Mouse (Mus musculus): ENCODE measurements around the gene Nrn1.

Nrn1 gene

DNA sequence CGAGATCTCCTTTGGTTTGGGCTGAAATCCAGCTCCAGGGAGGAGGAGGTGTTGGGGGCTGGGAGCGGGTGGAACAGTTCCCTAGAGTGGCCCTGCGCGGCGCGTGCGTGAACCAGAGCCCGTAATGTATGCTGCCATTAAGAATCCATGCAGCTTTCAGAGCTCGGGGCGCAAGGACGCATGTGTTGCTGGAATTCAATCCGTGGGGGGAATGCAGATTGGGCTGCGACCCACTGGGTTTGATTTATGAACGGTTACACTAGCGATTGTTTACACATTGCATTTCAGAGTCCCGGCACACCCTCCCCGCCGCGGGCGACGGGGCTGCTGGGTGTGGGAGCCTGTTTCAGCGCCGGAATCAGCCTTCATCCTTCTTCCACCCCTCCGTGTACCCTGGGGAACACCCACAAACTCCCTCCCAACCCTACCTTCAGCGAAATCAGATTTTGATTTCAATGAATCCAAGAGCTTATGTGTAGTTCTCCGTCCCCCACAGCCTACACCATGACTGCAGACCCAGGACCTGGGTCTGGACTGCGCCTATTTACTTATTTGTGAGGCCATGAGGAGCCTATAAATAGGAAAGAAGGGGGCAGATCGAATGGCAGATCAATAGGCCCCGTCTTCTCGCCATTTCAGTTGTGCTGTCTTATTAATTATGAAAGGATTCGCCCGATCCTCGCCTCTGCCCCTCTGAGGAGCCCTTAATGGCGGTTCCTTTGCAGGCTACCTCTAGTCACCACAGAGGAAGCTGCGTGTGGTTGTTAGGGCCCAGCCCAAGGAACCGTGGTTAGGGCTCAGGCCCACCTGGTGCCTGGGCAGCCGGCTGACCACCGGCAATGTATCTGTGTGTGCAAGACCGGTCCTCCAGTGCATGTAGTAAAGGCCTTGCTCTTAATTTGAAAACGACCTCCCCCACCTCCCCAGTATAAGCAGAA is 10.1 kb downstream of the Nrn1 start:
- DNase-seq (ENCODE audit: low read depth), result no peak

DNA sequence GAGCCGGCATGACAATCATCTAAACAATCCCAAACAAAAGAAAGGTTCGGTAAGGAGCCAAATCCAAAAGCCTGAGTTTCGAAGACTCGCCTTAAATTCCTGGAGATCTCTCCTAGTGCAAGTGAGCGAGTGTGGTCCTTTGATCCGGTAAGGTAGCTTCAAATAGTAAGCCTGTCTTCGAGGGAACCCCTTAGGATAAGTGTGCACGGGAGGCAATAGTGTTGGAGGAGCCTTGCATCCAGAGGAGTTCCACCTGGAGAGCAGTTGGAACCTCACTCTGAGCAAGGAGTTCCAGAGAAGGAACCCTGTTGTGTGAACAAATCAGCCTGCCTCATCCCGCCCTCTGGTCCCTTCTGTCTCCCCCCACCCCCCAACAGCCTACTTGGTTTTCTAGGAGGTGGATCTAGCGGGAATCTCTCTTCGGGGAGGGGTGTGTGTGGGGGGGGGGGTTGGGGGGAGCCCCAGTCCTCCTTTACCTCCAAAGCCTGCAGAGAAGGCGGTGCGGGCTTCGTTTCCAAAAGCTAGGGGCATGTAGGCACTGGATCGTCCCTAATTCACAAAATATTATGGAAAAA is 11.1 kb downstream of the Nrn1 start:
- DNase-seq (ENCODE audit: low read depth), result no peak

DNA sequence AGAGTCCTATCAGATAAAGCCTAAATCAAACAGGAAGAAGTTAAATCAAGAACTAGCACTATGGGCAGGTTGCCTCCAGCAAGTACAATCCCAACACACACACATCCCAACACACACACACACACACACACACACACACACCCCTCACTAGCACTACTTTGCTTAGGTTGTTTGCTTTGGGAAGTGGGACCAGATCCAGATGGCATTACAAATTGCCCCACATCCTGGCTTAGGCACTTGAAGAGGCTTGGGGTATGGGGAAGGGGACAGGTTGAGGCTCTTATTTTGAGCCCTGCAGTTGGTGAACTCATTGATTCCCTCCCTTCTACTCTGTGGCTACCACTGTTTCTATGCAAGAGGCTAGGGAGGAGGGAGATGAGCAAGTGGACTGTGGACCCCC is 12.6 kb downstream of the Nrn1 start:
- DNase-seq (ENCODE audit: low read depth), result no peak

DNA sequence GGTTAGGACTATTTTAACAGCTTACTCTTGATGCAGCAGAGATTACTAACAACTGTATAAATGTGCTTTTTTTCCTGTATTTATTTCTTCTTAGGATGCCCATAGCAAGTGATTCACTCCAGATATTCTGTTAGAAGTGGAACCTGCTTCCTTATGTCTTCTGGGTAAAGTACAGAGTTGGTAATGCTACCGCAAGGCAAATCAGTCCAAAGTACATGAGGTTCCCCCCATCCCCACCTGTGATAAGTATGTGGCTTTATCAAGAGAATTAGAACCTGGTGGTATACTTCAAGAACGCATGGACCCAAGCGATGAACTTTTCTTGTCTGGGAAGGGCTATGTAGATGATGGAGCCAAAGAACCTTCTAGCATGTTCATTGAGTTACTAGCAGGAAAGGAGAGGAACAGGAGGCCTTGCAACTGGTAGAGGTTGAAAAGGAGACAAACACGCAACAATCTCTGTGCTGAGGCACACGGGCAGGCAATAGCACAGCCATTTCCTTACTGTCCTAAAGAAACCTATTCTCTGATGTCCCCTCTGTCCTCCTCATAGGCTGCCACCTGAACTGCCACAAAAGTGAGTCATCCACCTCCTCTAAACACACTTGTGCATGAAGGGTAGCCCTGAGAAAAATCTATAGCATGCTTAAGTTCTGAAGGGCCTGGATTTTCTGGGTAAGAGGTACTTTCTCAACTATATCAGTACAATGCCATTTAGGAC is 14.5 kb downstream of the Nrn1 start:
- DNase-seq (ENCODE audit: low read depth), result no peak

DNA sequence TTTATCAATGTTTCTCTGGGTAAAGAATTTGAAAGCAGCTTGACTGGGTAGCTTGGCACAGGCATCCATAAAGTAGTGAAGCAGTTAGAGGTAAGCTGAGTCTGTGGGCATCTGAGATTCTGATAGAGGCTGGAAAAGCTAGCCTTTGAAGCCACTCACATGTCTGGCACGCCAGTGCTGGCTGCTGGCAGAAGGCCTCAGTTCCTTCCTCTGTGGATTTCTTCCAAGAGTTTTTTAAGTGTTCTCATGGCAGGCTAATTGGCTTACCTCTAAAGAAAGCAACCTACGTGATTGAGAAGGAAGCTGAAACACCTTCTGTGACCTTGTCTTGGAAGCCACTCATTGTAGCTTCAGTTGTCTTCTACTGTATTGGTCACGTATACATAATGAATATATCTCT is 17.6 kb downstream of the Nrn1 start:
- DNase-seq (ENCODE audit: low read depth), result no peak

DNA sequence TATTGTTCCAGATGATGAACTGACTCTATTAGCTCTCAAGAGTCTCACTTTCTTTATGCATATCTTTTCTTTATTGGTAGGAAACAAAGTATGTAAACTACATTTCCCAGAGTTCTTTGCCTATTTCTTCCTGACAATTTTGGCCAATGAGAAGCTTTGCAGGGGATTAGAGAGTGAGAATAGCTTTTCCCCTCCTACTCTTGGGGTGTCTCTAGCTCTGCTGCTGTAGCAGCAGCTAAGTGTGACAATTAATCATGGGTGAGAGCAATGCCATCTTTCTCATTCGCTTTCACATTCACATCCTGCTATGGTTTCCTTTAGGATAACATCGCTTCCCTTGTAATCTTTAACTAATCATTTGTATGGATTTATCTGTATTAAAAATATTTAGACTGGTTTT is 18.2 kb downstream of the Nrn1 start:
- DNase-seq (ENCODE audit: low read depth), result no peak

DNA sequence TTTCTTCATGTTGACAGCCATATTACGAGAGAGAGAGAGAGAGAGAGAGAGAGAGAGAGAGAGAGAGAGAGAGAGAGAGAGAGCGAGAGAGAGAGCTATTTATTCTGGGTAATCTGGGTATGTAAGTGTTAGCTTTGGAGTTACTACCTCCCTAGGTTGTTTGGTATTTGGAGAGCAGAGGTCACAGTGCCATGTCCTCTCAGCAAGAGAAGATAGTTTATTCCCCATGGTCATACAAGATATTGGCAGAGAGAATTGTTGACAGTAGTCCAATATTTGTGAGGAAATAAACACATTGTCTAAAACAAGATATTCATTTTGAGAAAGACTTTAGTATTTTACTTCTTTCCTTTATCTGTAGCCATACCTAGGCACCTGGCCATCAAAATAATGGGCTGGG is 20.8 kb downstream of the Nrn1 start:
- DNase-seq (ENCODE audit: low read depth), result no peak

DNA sequence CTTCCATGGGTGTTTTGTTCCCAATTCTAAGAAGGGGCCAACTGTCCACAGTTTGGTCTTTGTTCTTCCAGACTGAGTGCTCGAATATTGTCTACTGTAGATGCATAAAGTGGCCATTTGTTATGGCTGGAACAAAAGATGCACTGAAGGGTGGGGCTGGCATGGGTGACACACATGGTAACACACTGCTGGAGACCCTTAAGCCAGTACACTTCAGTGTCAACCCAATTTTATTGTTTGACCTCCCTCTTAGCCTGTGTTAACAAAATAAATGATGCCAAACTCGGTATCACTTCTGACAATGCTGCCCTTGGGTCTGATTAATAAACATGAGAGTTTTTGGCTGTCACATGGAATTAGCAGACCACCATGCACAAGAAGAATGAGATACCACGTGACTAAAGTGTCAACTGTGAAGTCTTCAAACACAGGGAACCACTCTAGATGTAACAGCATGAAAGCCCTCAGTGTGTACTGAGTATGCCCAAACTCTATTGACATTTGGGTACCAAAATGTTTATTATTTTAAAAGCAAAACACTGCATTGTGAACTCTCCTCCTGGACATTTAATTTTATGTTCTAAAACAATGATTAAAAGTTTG is 27.7 kb downstream of the Nrn1 start:
- no peak for DNase-seq (ENCODE audit: low read depth)

DNA sequence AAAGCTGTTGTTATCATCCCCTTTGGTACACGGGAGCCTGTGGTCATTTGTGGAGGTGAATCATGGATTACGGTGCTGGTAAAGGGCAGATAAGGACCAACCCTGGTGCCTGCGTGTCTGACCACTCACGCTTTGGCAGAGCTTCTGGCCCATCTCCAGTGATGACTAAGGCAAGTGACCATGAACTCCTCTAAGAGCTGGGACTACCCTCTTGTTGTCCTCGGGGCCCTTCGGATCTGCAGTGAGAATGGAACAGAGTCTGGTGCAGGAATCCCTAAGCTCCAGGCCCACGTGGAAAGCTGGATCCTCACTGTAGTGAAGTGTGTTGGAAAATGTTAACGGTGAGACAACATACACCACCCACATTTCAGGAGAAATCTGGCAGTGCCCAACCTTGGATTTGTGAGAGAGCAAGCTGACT is 38.6 kb downstream of the Nrn1 start:
- peak; percentile 75 for DNase-seq (ENCODE audit: low read depth)

DNA sequence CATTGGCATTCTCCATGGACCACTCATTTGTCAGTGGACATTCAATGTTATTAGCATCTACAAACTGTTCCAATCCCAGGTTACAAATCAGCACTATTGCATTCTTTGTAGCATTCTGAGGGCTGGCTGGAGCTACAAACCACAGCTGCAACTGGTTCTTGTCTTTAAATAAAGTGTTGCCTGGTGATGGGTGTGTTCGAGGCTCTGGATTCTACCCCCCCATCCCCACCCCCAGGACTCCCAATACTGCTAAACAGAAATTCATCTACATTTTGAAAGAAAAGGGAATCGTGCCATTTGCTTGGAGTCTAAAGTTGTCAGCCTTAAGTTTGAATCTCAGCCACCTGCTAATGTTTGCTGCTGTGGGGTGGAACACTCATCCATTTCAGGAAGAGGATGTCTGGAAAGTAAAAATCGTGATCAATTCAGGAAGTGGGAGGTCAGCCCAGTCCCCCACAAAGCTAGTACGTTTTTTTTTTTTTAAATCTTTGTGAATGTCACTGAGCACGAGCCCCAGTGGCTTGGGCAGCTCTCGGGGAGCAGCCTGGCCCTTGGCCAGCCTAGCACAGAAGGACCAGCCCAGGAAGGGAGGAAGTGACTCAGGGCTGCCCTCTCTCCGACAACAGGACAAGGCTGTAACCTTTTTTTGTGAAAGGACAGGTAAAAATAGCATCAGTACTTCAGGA is 39.3 kb downstream of the Nrn1 start:
- DNase-seq (ENCODE audit: low read depth), result peak; percentile 67

DNA sequence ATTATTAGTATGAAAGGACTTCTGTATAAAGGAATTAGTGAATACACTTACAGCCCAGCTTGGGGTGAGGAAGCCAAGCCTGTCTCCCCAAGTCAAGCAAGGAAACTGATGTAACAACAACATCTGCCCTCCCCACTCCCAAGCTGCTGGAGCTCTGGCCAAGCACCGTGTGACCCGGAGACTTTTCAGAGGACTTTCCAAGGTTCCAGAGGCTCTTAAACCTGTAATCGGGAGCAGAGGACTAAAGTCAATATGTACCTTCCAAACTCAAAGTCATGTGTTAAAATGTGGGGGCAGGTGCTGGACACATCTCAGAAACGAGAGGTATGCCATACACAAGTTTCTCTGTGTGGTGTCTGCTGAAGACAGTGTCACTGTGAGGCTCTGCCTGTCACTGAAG is 51.4 kb downstream of the Nrn1 start:
- DNase-seq (ENCODE audit: low read depth), result no peak

DNA sequence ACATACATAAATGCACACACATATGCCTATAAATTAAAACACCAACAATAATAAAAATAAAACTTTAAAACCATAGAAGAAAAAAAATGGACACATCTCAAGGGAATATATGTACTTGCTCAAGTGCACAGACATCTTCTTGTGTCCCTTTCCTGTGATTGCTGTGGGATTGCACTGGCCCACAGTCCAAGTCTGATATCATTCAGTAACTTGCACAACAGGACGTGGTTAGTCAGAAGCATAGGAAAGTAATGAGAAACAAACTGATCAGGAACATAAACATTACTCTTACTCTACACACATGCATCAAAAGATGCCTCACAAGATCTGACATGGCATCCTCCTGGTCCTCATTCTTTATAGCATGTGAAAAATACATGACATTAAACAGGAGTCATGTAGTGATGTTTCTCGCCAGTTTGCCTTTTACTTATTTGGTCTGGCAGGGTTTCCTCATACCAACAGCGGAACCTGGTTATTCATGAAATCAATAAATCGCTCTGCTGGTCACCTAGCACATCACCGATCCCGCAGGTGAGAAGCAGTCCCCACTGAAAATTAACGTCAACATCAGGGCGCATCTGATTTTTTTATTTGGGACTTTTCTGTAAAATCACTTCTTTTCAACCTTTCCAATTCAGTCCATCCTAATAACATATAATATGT is 54.1 kb downstream of the Nrn1 start:
- DNase-seq (ENCODE audit: low read depth), result no peak

DNA sequence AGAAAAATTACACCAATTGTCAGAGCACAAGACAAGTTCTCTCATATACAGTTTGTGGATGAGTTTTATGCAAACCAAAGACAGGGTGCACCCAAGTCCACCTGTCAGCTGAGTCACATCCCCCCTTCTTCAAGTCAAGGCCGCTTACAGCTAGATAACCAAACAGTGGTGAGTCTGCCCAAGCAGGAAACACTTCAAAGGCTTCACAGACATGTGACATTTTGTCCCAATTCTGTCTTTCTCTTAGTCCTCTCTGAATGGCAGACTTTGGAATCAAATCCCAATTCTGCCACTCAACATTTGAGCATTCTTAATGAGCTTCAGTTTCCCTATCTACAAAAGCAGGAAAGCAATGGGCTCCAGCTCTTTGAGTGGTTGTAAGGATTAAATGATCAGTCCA is 55.6 kb downstream of the Nrn1 start:
- no peak for DNase-seq (ENCODE audit: low read depth)
